Mouse (Mus musculus) limb, embryonic 13.5 days (tissue): Measurements from ENCODE around the gene Scnn1b. TPM values are rescaled to one million over a fixed set of nuclear protein-coding genes. Genes with fewer than 3 reads are reported as not detected.
A peak's percentile ranks its signal among the peaks of the same experiment; 100 is the strongest.

Experiments
- ATAC-seq: fragments of 200-750 bp; cut with Nextera tagmentation; 2 replicates; pipeline ENCODE4 v1.8.0; 2017; ENCODE audit warnings: low read depth, moderate number of reproducible peaks, moderate TSS enrichment; ENCODE audit not compliant: low FRiP score
- H3K27ac ChIP-seq: fragments of 300-500 bp; sonication (generic); 2 replicates; pipeline ENCODE4 v1.5.1; 2015; ENCODE audit warnings: inconsistent platforms, mild to moderate bottlenecking, moderate library complexity
- H3K27me3 ChIP-seq: fragments of 300-500 bp; sonication (generic); 2 replicates; pipeline ENCODE4 v1.6.1; 2015; ENCODE audit warnings: mild to moderate bottlenecking, inconsistent platforms
- H3K36me3 ChIP-seq: fragments of 300-500 bp; sonication (generic); 2 replicates; pipeline ENCODE4 v1.6.1; 2015; ENCODE audit warnings: inconsistent platforms, mild to moderate bottlenecking, moderate library complexity
- H3K4me1 ChIP-seq: fragments of 300-500 bp; sonication (generic); 2 replicates; pipeline ENCODE4 v1.6.1; 2015; ENCODE audit warnings: inconsistent platforms
- H3K4me2 ChIP-seq: fragments of 300-500 bp; sonication (generic); replicated peaks from 2 replicates; pipeline ENCODE4 v1.6.1; 2015; ENCODE audit warnings: inconsistent platforms, mild to moderate bottlenecking, moderate library complexity
- H3K4me3 ChIP-seq: fragments of 300-500 bp; sonication (generic); 2 replicates; pipeline ENCODE4 v1.5.1; 2015; ENCODE audit warnings: moderate library complexity, mild to moderate bottlenecking, inconsistent platforms
- H3K9ac ChIP-seq: fragments of 300-500 bp; sonication (generic); 2 replicates; pipeline ENCODE4 v1.6.1; 2015; ENCODE audit warnings: mild to moderate bottlenecking, inconsistent platforms
- H3K9me3 ChIP-seq: fragments of 300-500 bp; sonication (generic); 2 replicates; pipeline ENCODE4 v1.6.1; 2016; ENCODE audit warnings: inconsistent platforms
- WGBS: fragments of 180-500 bp; shearing (Covaris S2); methylation state at CpG from one replicate; pipeline ENCODE4 v1.1.7; 2015; 5-methylcytosine and 5-hydroxymethylcytosine counted together
- polyA plus RNA-seq: library from polyadenylated mRNA; unstranded; fragments of >200 nt; fragmentation: Nextera tagmentation; extraction: Ambion mirVana; gene quantifications from 2 replicates; pipeline ENCODE4 v1.2.1, GENCODE M21; 2015

Scnn1b gene
- polyA plus RNA-seq, 1 experiment from 2014 or later: 0.05 TPM

GRCm38 (mm10) chr7:121873998-121874397 is 9.2 kb downstream of the Scnn1b start:
- Histone ChIP-seq H3K9me3 (no peaks in the 10 kb centered on the region), H3K4me3 (no peak overlapping the region), H3K27me3 (no peaks in the 10 kb centered on the region), H3K36me3 (no peaks in the 10 kb centered on the region), H3K9ac (no peak overlapping the region), H3K27ac (no peak overlapping the region), H3K4me1 (0 out of 2 replicates have a peak, but pooled peaks cover 8% of the 10 kb centered on the region), H3K4me2 (no peak overlapping the region)
- ATAC-seq: no peak
- 29% methylated on average over 3 of the region's 3 CpGs for WGBS

DNA sequence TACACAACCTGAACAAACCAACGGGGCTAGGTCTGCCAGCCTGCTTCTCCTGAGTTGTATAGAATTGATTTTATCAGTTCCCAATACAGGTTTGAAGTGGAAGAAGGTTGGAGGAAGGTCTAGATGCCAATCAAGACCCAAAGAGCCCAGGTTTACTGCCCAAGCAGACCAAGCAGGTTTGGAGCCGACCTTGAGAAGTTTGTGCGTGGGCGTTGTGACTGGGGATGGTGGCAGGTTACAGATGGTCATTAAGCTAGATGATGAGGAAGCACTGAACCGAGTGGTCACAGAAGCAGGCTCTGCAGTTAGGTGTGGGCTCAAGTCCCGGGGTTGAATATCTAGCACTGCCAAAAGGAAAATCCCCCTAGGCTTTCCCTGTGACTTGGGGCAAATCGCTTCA is 9.9 kb downstream of the Scnn1b start:
- no peak overlapping the region for H3K9ac ChIP-seq
- H3K27ac ChIP-seq: no peak overlapping the region
- H3K4me2 ChIP-seq: no peak overlapping the region
- no peak overlapping the region for H3K4me3 ChIP-seq
- no peaks in the 10 kb centered on the region for H3K9me3 ChIP-seq
- no peak for ATAC-seq
- no peaks in the 10 kb centered on the region for H3K27me3 ChIP-seq
- WGBS: 81% methylated on average over 7 of the region's 7 CpGs
- H3K4me1 ChIP-seq: 0 out of 2 replicates have a peak, but pooled peaks cover 8% of the 10 kb centered on the region
- H3K36me3 ChIP-seq: no peaks in the 10 kb centered on the region

DNA sequence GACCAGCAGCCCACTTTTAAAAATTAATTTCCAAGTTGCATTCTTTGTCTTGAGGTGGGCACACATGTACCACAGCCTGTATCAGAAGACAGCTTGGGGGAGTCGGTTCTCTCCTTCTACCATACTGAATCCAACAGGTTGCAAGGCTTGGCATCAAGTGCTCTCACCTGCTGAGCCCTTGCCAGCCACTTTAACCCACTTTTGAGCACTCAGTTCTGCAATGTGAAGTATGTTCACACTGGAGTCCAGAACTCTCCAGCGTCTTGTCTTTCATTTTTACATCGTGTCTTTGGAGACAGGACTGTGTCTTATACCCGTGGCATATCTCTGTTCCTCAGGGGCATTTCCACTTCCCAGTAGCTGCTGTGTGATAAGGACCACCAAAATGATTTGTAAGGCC is 15.4 kb downstream of the Scnn1b start:
- no peaks in the 10 kb centered on the region for H3K9me3 ChIP-seq
- H3K9ac ChIP-seq: no peak overlapping the region
- H3K36me3 ChIP-seq: no peaks in the 10 kb centered on the region
- no peaks in the 10 kb centered on the region for H3K4me1 ChIP-seq
- no peak overlapping the region for H3K4me2 ChIP-seq
- 85% methylated on average over 4 of the region's 4 CpGs for WGBS
- ATAC-seq: no peak
- no peaks in the 10 kb centered on the region for H3K27me3 ChIP-seq
- H3K27ac ChIP-seq: no peak overlapping the region
- no peak overlapping the region for H3K4me3 ChIP-seq

GRCm38 (mm10) chr7:121890636-121891360 is 26.0 kb downstream of the Scnn1b start:
- Histone ChIP-seq H3K4me3 (no peak overlapping the region), H3K36me3 (no peaks in the 10 kb centered on the region), H3K4me1 (no peaks in the 10 kb centered on the region), H3K27me3 (no peaks in the 10 kb centered on the region), H3K27ac (no peak overlapping the region), H3K9ac (no peak overlapping the region), H3K4me2 (no peak overlapping the region), H3K9me3 (no peaks in the 10 kb centered on the region)
- no peak for ATAC-seq
- 80% methylated on average over 13 of the region's 13 CpGs for WGBS

DNA sequence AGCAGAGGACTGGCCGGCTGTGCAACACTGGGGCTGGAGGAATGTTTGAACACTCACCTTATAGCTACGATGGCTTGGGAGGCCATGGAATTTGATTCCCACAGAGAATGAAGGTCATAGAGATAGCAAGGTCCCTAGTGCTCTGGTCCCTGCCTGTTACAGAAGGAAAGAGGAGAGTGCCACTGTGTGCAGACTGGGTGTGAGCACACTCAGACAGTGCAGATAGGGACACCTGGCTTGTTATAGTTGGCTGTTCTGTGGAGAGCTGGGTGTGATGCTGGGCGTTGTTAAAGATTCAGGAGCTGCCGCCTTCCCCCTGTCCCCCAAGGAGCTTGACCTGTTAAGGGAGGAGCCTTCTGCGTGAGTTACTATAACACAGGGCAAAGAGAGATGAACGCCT is 31.9 kb downstream of the Scnn1b start:
- H3K27me3 ChIP-seq: no peaks in the 10 kb centered on the region
- no peak overlapping the region for H3K4me3 ChIP-seq
- H3K36me3 ChIP-seq: no peaks in the 10 kb centered on the region
- no peak overlapping the region for H3K9ac ChIP-seq
- no peaks in the 10 kb centered on the region for H3K4me1 ChIP-seq
- ATAC-seq: no peak
- H3K9me3 ChIP-seq: no peaks in the 10 kb centered on the region
- 54% methylated on average over 6 of the region's 6 CpGs for WGBS
- H3K27ac ChIP-seq: no peak overlapping the region
- H3K4me2 ChIP-seq: no peak overlapping the region

DNA sequence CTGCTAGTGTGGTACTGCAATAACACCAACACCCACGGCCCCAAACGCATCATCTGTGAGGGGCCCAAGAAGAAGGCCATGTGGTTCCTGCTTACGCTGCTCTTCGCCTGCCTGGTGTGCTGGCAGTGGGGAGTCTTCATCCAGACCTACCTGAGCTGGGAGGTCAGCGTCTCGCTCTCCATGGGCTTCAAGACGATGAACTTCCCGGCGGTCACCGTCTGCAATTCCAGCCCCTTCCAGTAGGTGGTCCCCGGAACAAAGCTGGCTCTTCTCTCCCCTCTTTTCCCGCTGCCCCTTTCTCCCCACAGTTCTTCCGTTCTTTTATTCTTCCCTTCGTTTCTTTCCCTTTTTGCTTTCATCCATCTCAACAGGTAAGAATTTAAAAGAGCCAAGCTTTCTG is 34.5 kb downstream of the Scnn1b start:
- Histone ChIP-seq H3K4me2 (peak overlapping the region; percentile 45), H3K4me3 (0 out of 2 replicates have a peak overlapping the region, but pooled peaks have one; percentile 1), H3K9me3 (no peaks in the 10 kb centered on the region), H3K9ac (no peak overlapping the region), H3K4me1 (0 out of 2 replicates have a peak, but pooled peaks cover 2% of the 10 kb centered on the region), H3K36me3 (no peaks in the 10 kb centered on the region), H3K27ac (no peak overlapping the region), H3K27me3 (no peaks in the 10 kb centered on the region)
- WGBS: 5% methylated on average over 14 of the region's 14 CpGs
- ATAC-seq: no peak

DNA sequence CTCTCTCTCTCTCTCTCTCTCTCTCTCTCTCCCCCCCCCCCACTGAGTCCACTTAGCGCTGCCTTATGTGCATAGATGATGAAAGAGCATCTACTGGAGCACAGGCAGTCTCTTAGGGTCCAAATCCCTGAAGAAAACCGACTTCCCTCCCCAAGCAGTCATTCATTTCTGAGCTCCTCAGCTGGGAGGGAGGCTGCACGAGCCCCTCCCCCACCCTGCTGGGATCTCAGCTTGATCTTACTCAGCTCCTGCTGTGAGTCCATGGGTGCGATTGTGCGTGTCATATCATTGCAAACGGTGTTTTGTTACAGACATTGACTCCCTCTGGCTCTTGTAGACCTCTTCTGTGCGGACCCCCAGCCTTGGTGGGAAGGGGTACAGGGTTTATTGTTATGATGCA is 35.1 kb downstream of the Scnn1b start:
- WGBS: 13% methylated on average over 7 of the region's 7 CpGs
- Histone ChIP-seq H3K27ac (no peak overlapping the region), H3K4me3 (no peak overlapping the region), H3K27me3 (no peaks in the 10 kb centered on the region), H3K36me3 (no peaks in the 10 kb centered on the region), H3K9me3 (no peaks in the 10 kb centered on the region), H3K9ac (no peak overlapping the region), H3K4me2 (peak overlapping the region; percentile 45), H3K4me1 (0 out of 2 replicates have a peak, but pooled peaks cover 2% of the 10 kb centered on the region)
- no peak for ATAC-seq

DNA sequence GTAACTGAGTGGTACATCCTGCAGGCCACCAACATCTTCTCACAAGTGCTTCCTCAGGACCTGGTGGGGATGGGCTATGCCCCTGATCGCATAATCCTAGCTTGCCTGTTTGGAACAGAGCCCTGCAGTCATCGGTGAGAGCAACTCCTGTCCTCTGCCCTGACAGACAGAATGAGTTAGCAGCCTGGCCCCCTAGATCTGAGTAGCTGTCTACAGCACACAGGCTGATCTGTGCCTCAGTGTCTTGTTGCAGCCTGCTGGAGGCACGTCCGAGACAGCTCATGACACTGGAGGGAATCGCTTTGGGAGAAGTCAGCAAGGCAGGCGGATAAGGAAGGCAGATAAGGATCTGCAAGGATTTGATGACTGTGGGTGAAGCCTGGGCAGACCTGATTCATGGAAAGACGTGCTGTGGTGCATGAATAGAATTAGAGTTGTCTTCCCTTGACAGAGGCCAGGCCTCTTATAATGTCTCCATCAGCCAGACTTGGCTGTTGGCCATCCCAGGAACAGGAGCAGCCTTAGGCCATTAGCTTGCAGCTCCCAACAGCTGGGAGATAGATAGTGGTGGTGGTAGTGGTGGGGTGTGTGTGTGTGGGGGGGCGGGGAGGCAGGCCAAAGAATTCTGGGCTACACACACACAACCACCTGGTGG is 38.0 kb downstream of the Scnn1b start:
- no peak overlapping the region for H3K27ac ChIP-seq
- H3K27me3 ChIP-seq: no peaks in the 10 kb centered on the region
- no peak overlapping the region for H3K4me2 ChIP-seq
- H3K9me3 ChIP-seq: no peaks in the 10 kb centered on the region
- ATAC-seq: no peak; the same call in 1 of the 2 replicates
- H3K9ac ChIP-seq: no peak overlapping the region
- no peaks in the 10 kb centered on the region for H3K36me3 ChIP-seq
- H3K4me1 ChIP-seq: 0 out of 2 replicates have a peak, but pooled peaks cover 2% of the 10 kb centered on the region
- no peak overlapping the region for H3K4me3 ChIP-seq
- 60% methylated on average over 8 of the region's 8 CpGs for WGBS

GRCm38 (mm10) chr7:121906879-121907278 is 42.0 kb downstream of the Scnn1b start:
- Histone ChIP-seq H3K4me1 (0 out of 2 replicates have a peak, but pooled peaks cover 2% of the 10 kb centered on the region), H3K27ac (no peak overlapping the region), H3K4me3 (no peak overlapping the region), H3K9ac (no peak overlapping the region), H3K9me3 (no peaks in the 10 kb centered on the region), H3K4me2 (no peak overlapping the region), H3K36me3 (no peaks in the 10 kb centered on the region), H3K27me3 (no peaks in the 10 kb centered on the region)
- no peak for ATAC-seq
- 79% methylated on average over 4 of the region's 4 CpGs for WGBS

GRCm38 (mm10) chr7:121912250-121912649 is 47.4 kb downstream of the Scnn1b start:
- H3K27me3 ChIP-seq: no peaks in the 10 kb centered on the region
- no peak overlapping the region for H3K9ac ChIP-seq
- no peak for ATAC-seq
- no peak overlapping the region for H3K4me2 ChIP-seq
- H3K27ac ChIP-seq: no peak overlapping the region
- H3K4me1 ChIP-seq: 0 out of 2 replicates have a peak, but pooled peaks cover 3% of the 10 kb centered on the region
- no peak overlapping the region for H3K4me3 ChIP-seq
- no peaks in the 10 kb centered on the region for H3K9me3 ChIP-seq
- H3K36me3 ChIP-seq: no peaks in the 10 kb centered on the region
- 69% methylated on average over 8 of the region's 8 CpGs for WGBS

DNA sequence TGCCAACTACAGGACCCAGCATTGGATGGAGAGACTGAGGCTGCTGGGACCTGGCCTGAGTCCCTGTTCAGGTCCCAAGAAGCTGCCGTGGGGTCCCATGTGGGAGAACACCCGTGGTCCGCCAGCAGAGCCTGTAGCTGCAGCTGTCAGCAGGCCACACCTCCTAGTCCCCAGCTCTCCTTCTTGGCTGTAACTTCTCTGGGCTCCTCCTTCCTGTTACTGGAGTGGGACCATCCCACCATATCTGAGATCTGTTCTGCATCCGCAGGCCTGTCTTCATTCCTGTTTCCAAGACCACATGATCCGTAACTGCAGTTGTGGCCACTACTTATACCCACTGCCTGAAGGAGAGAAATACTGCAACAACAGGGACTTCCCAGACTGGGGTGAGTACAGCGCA is 49.1 kb downstream of the Scnn1b start:
- Histone ChIP-seq H3K4me1 (0 out of 2 replicates have a peak, but pooled peaks cover 3% of the 10 kb centered on the region), H3K27ac (no peak overlapping the region), H3K9ac (no peak overlapping the region), H3K9me3 (no peaks in the 10 kb centered on the region), H3K36me3 (no peaks in the 10 kb centered on the region), H3K27me3 (no peaks in the 10 kb centered on the region), H3K4me2 (no peak overlapping the region), H3K4me3 (no peak overlapping the region)
- ATAC-seq: no peak
- 66% methylated on average over 6 of the region's 6 CpGs for WGBS

GRCm38 (mm10) chr7:121924361-121924760 is 59.5 kb downstream of the Scnn1b start:
- no peaks in the 10 kb centered on the region for H3K27me3 ChIP-seq
- no peak for ATAC-seq
- no peak overlapping the region for H3K27ac ChIP-seq
- peaks cover 75% of the 10 kb centered on the region for H3K36me3 ChIP-seq
- WGBS: 94% methylated on average over 7 of the region's 7 CpGs
- H3K4me3 ChIP-seq: no peak overlapping the region
- no peaks in the 10 kb centered on the region for H3K9me3 ChIP-seq
- no peak overlapping the region for H3K4me2 ChIP-seq
- H3K9ac ChIP-seq: no peak overlapping the region
- no peaks in the 10 kb centered on the region for H3K4me1 ChIP-seq
